Mouse (Mus musculus) left cerebral cortex, adult 11 months (tissue): ENCODE data around the gene Spopl.
A peak's percentile ranks its signal among the peaks of the same experiment; 100 is the strongest.
"Not testable (repeated sequence)": the region's sequence is repeated elsewhere in the genome, so short reads cannot be mapped to it uniquely, and the experiment has no call there.

ENCODE experiments used
- DNase-seq: peaks from one replicate; pipeline ENCODE4 v3.0.0; 2022; ENCODE audit warnings: low spot score

The Spopl gene

GRCm38 (mm10) chr2:23571302-23572156 is at the start of gene Spopl:
Spopl (minus strand) TSS chr2:23572106.
- DNase-seq, result peak; percentile 82

GRCm38 (mm10) chr2:23620128-23620527 is 48.2 kb upstream of the Spopl start:
- no peak for DNase-seq

- DNase-seq, result no peak
Observed at GRCm38 (mm10) chr2:23617989-23618388, 46.1 kb upstream of the Spopl start.

GRCm38 (mm10) chr2:23605391-23605790 is 33.5 kb upstream of the Spopl start:
- DNase-seq, result peak; percentile 1

- no peak for DNase-seq
Observed at GRCm38 (mm10) chr2:23588769-23589168, 16.9 kb upstream of the Spopl start.

GRCm38 (mm10) chr2:23572157-23572532 is 239 bp upstream of the Spopl start:
- DNase-seq, result not testable (repeated sequence)

GRCm38 (mm10) chr2:23570563-23570962 is 1.3 kb downstream of the Spopl start:
- DNase-seq, result no peak

GRCm38 (mm10) chr2:23568775-23569174 is 3.1 kb downstream of the Spopl start:
- no peak for DNase-seq

- no peak for DNase-seq
Observed at GRCm38 (mm10) chr2:23565081-23565801, 6.7 kb downstream of the Spopl start.

- DNase-seq, result no peak
Observed at GRCm38 (mm10) chr2:23562898-23563297, 9.0 kb downstream of the Spopl start.

GRCm38 (mm10) chr2:23559186-23559585 is 12.7 kb downstream of the Spopl start:
- DNase-seq, result no peak

- DNase-seq, result no peak
Observed at GRCm38 (mm10) chr2:23551235-23551634, 20.7 kb downstream of the Spopl start.

- DNase-seq, result no peak
Observed at GRCm38 (mm10) chr2:23547220-23547619, 24.7 kb downstream of the Spopl start.

GRCm38 (mm10) chr2:23539967-23540366 is 31.9 kb downstream of the Spopl start:
- no peak for DNase-seq

- not testable (repeated sequence) for DNase-seq
Observed at GRCm38 (mm10) chr2:23527717-23528116, 44.2 kb downstream of the Spopl start.

- no peak for DNase-seq
Observed at GRCm38 (mm10) chr2:23505141-23505540, 66.8 kb downstream of the Spopl start.

GRCm38 (mm10) chr2:23481715-23482114 is 90.2 kb downstream of the Spopl start:
- no peak for DNase-seq

- no peak for DNase-seq
Observed at GRCm38 (mm10) chr2:23467471-23467870, 104.4 kb downstream of the Spopl start.

GRCm38 (mm10) chr2:23457452-23457851 is 114.5 kb downstream of the Spopl start:
- no peak for DNase-seq
